Mouse (Mus musculus) liver, embryonic 14.5 days (tissue): ENCODE data around the gene Pik3c2g. TPM values are rescaled to one million over a fixed set of nuclear protein-coding genes. Genes with fewer than 3 reads are reported as not detected.

ENCODE experiments used
- ATAC-seq: fragments of 200-750 bp; cut with Nextera tagmentation; 2 replicates; pipeline ENCODE4 v1.8.0; 2017; ENCODE audit warnings: moderate number of reproducible peaks, mild to moderate bottlenecking, moderate library complexity; ENCODE audit not compliant: insufficient read depth
- DNase-seq, 3 experiments: peaks; one replicate each; pipeline ENCODE4 v3.0.0-alpha.2; 2012 to 2013; ENCODE audit warnings: low read depth in 3 of 3, low spot score in 3 of 3
- H3K27ac ChIP-seq: fragments of 300-500 bp; sonication (generic); 2 replicates; pipeline ENCODE4 v1.5.1; 2014; ENCODE audit warnings: moderate library complexity, mild to moderate bottlenecking, control low read depth, inconsistent platforms
- H3K27me3 ChIP-seq: fragments of 300-500 bp; sonication (generic); 2 replicates; pipeline ENCODE4 v1.6.1; 2014; ENCODE audit warnings: mild to moderate bottlenecking, low read length, moderate library complexity; ENCODE audit not compliant: control insufficient read depth, insufficient read depth
- H3K36me3 ChIP-seq: fragments of 300-500 bp; sonication (generic); replicated peaks from 2 replicates; pipeline ENCODE4 v1.6.1; 2014; ENCODE audit warnings: low read depth; ENCODE audit not compliant: control insufficient read depth, insufficient read depth
- H3K4me1 ChIP-seq, 2 experiments: fragments of 200-500 bp in 1 of 2; fragments of 300-500 bp in 1 of 2; sonication (generic) in 1 of 2; replicated peaks; 2 replicates each; pipeline ENCODE4 v1.6.1; 2012 to 2014; ENCODE audit warnings: antibody characterized with exemption in 1 of 2, inconsistent platforms in 1 of 2, low read length in 1 of 2; ENCODE audit not compliant: control insufficient read depth in 2 of 2, insufficient read depth in 2 of 2
- H3K4me2 ChIP-seq: fragments of 300-500 bp; sonication (generic); 2 replicates; pipeline ENCODE4 v1.6.1; 2014; ENCODE audit warnings: low read depth, mild to moderate bottlenecking, control low read depth, moderate library complexity
- H3K4me3 ChIP-seq, 2 experiments: fragments of 200-500 bp in 1 of 2; fragments of 300-500 bp in 1 of 2; sonication (generic) in 1 of 2; 2 replicates each; pipeline ENCODE4 v1.5.1; 2012 to 2014; ENCODE audit warnings: low read depth in 2 of 2, low read length in 2 of 2, mild to moderate bottlenecking in 2 of 2, control low read depth in 1 of 2, inconsistent platforms in 1 of 2, moderate library complexity in 1 of 2; ENCODE audit not compliant: insufficient read depth in 1 of 2
- H3K9ac ChIP-seq: fragments of 300-500 bp; sonication (generic); replicated peaks from 2 replicates; pipeline ENCODE4 v1.6.1; 2014; ENCODE audit warnings: mild to moderate bottlenecking, control low read depth, moderate library complexity
- H3K9me3 ChIP-seq: fragments of 300-500 bp; sonication (generic); 2 replicates; pipeline ENCODE4 v1.6.1; 2016; ENCODE audit warnings: low read length, mixed read lengths; ENCODE audit not compliant: control insufficient read depth
- CTCF ChIP-seq: IDR thresholded peaks from 2 replicates; pipeline ENCODE4 v1.5.1; 2016; ENCODE audit warnings: antibody characterized with exemption, low read depth, control low read depth
- EP300 ChIP-seq: IDR thresholded peaks from 2 replicates; pipeline ENCODE4 v1.6.1; 2016; ENCODE audit warnings: antibody characterized with exemption, low read depth
- WGBS: fragments of 180-500 bp; shearing (Covaris S2); extraction: QIAGEN DNeasy Blood & Tissue Kit; methylation state at CpG from one replicate; pipeline ENCODE4 v1.1.7; 2014; ENCODE audit not compliant: insufficient replicate concordance; 5-methylcytosine and 5-hydroxymethylcytosine counted together
- polyA plus RNA-seq, 2 experiments: library from polyadenylated mRNA; depleted of rRNA in 1 of 2; stranded (reverse) in 1 of 2; unstranded in 1 of 2; fragments of >200 nt; fragmentation: Nextera tagmentation in 1 of 2; extraction: Ambion mirVana in 1 of 2; gene quantifications; 2 replicates each; pipeline versions ENCODE4 v1.2.1 to v1.2.3; 2012 to 2014

Gene Pik3c2g
- polyA plus RNA-seq, 2 experiments: 1.2 to 1.3 TPM

- H3K9ac ChIP-seq: no peak overlapping the region
- no peak overlapping the region for H3K4me3 ChIP-seq
- no peaks in the 10 kb centered on the region for H3K4me1 ChIP-seq
- ATAC-seq: no peak
- H3K36me3 ChIP-seq: no peaks in the 10 kb centered on the region
- no peak for TF ChIP-seq CTCF
- TF ChIP-seq EP300: no peak
- WGBS: 57% methylated on average over 7 of the region's 7 CpGs
- no peak overlapping the region for H3K27ac ChIP-seq
- DNase-seq: no peak
- H3K9me3 ChIP-seq: no peaks in the 10 kb centered on the region
- no peaks in the 10 kb centered on the region for H3K27me3 ChIP-seq
- H3K4me2 ChIP-seq: no peak overlapping the region
These were observed 260.0 kb downstream of the Pik3c2g start for GRCm38 (mm10) chr6:139846889-139847544.

GRCm38 (mm10) chr6:139849931-139850330 is 262.9 kb downstream of the Pik3c2g start:
- H3K4me1 ChIP-seq: no peaks in the 10 kb centered on the region
- no peak overlapping the region for H3K4me2 ChIP-seq
- no peak overlapping the region for H3K9ac ChIP-seq
- H3K9me3 ChIP-seq: no peaks in the 10 kb centered on the region
- ATAC-seq (no peak), DNase-seq (no peak)
- H3K27ac ChIP-seq: no peak overlapping the region
- TF ChIP-seq EP300 (no peak), CTCF (no peak)
- WGBS: 51% methylated on average over 3 of the region's 3 CpGs
- H3K4me3 ChIP-seq: no peak overlapping the region
- H3K36me3 ChIP-seq: no peaks in the 10 kb centered on the region
- no peaks in the 10 kb centered on the region for H3K27me3 ChIP-seq

DNA sequence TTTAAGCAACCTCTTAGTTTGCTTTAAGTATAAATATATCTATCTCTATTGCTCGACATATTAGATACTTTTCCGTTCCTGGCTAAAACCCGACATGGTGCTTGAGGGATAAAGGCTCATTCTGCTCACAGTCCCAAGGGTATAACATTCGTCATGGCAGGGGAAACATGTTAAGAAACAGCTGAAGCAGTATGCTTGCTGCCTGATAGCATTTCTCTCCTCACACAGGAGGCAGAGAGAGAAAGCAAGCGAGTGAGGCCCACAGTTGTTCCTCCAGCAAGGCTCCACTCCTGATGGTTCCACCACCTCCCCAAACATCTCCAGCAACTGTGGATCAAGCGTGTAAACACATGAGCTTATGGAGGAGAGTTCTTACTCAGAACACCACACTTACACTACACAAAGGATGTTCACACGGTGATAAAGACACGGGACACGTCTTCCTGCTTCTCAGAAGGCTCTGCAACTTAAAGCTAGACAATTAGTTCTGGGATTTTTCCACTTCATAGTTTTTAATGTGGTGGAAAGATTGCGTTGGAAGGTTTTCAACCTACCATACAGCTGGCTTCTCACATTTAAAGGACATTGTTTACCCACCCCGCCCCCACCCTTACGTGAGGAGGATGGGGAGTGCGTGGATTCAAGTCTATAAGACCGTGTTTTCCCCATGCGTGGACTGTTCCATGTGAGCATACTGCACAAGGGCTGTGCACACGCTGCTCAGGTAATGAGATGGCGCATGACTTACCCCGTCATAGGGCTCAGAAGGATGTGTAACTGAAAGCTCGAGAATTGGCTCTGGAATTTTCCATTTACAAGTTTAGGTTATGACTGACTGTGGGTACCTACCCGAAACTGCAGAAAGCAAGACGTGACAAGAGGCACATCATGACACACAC is 264.9 kb downstream of the Pik3c2g start:
- WGBS: 71% methylated on average over 21 of the region's 21 CpGs
- H3K9me3 ChIP-seq: no peaks in the 10 kb centered on the region
- TF ChIP-seq EP300 (no peak), CTCF (no peak)
- DNase-seq: no peak
- H3K4me3 ChIP-seq: no peak overlapping the region
- no peaks in the 10 kb centered on the region for H3K27me3 ChIP-seq
- no peak overlapping the region for H3K9ac ChIP-seq
- no peak overlapping the region for H3K27ac ChIP-seq
- ATAC-seq: no peak
- H3K4me1 ChIP-seq: no peaks in the 10 kb centered on the region
- no peaks in the 10 kb centered on the region for H3K36me3 ChIP-seq
- no peak overlapping the region for H3K4me2 ChIP-seq

- no peak overlapping the region for H3K27ac ChIP-seq
- H3K9me3 ChIP-seq: no peaks in the 10 kb centered on the region
These were observed 265.8 kb downstream of the Pik3c2g start for GRCm38 (mm10) chr6:139852836-139853235.

GRCm38 (mm10) chr6:139860141-139860540 is 273.1 kb downstream of the Pik3c2g start:
- ATAC-seq (no peak), DNase-seq (no peak)
- H3K4me3 ChIP-seq: no peak overlapping the region
- H3K9me3 ChIP-seq: no peaks in the 10 kb centered on the region
- TF ChIP-seq CTCF (no peak), EP300 (no peak)
- WGBS: 73% methylated on average over 3 of the region's 3 CpGs
- H3K27me3 ChIP-seq: no peaks in the 10 kb centered on the region
- no peaks in the 10 kb centered on the region for H3K36me3 ChIP-seq
- H3K9ac ChIP-seq: no peak overlapping the region
- no peak overlapping the region for H3K27ac ChIP-seq
- H3K4me2 ChIP-seq: no peak overlapping the region
- no peaks in the 10 kb centered on the region for H3K4me1 ChIP-seq

More at GRCm38 (mm10) chr6:139852836-139853235, 265.8 kb downstream of the Pik3c2g start:
- Histone ChIP-seq H3K27me3 (no peaks in the 10 kb centered on the region), H3K4me3 (no peak overlapping the region), H3K36me3 (no peaks in the 10 kb centered on the region), H3K4me1 (no peaks in the 10 kb centered on the region), H3K9ac (no peak overlapping the region), H3K4me2 (no peak overlapping the region)
- ATAC-seq: no peak
- WGBS: 70% methylated on average over 3 of the region's 3 CpGs
- TF ChIP-seq EP300 (no peak), CTCF (no peak)
- no peak for DNase-seq
